Mouse (Mus musculus) neural tube, embryonic 15.5 days (tissue): ENCODE measurements around the gene A2m. TPM values are rescaled to one million over a fixed set of nuclear protein-coding genes. Genes with fewer than 3 reads are reported as not detected.
A peak's percentile ranks its signal among the peaks of the same experiment; 100 is the strongest.

Source experiments
- ATAC-seq: fragments of 200-750 bp; cut with Nextera tagmentation; 2 replicates; pipeline ENCODE4 v1.8.0; 2017; ENCODE audit warnings: mild to moderate bottlenecking, moderate TSS enrichment, moderate library complexity; ENCODE audit not compliant: low FRiP score
- H3K27ac ChIP-seq: fragments of 300-500 bp; sonication (generic); replicated peaks from 2 replicates; pipeline ENCODE4 v1.5.1; 2015; ENCODE audit warnings: mild to moderate bottlenecking, inconsistent platforms
- H3K27me3 ChIP-seq: fragments of 300-500 bp; sonication (generic); replicated peaks from 2 replicates; pipeline ENCODE4 v1.6.1; 2015; ENCODE audit warnings: inconsistent platforms
- H3K36me3 ChIP-seq: fragments of 300-500 bp; sonication (generic); 2 replicates; pipeline ENCODE4 v1.6.1; 2015; ENCODE audit warnings: inconsistent platforms
- H3K4me1 ChIP-seq: fragments of 300-500 bp; sonication (generic); 2 replicates; pipeline ENCODE4 v1.6.1; 2015; ENCODE audit warnings: inconsistent platforms
- H3K4me2 ChIP-seq: fragments of 300-500 bp; sonication (generic); 2 replicates; pipeline ENCODE4 v1.6.1; 2015; ENCODE audit warnings: inconsistent platforms, mild to moderate bottlenecking, moderate library complexity
- H3K4me3 ChIP-seq: fragments of 300-500 bp; sonication (generic); replicated peaks from 2 replicates; pipeline ENCODE4 v1.5.1; 2015; ENCODE audit warnings: mild to moderate bottlenecking, inconsistent platforms
- H3K9ac ChIP-seq: fragments of 300-500 bp; sonication (generic); replicated peaks from 2 replicates; pipeline ENCODE4 v1.6.1; 2015; ENCODE audit warnings: mild to moderate bottlenecking, inconsistent platforms
- H3K9me3 ChIP-seq: fragments of 300-500 bp; sonication (generic); replicated peaks from 2 replicates; pipeline ENCODE4 v1.6.1; 2016; ENCODE audit warnings: inconsistent platforms
- WGBS: fragments of 180-500 bp; shearing (Covaris S2); methylation state at CpG from one replicate; pipeline ENCODE4 v1.1.7; 2015; ENCODE audit warnings: mixed read lengths; 5-methylcytosine and 5-hydroxymethylcytosine counted together
- polyA plus RNA-seq: library from polyadenylated mRNA; unstranded; fragments of >200 nt; fragmentation: Nextera tagmentation; extraction: Ambion mirVana; gene quantifications from 2 replicates; pipeline ENCODE4 v1.2.1, GENCODE M21; 2015

Gene A2m
- polyA plus RNA-seq, result 12.8 and 14.2 TPM in 2 replicates

DNA sequence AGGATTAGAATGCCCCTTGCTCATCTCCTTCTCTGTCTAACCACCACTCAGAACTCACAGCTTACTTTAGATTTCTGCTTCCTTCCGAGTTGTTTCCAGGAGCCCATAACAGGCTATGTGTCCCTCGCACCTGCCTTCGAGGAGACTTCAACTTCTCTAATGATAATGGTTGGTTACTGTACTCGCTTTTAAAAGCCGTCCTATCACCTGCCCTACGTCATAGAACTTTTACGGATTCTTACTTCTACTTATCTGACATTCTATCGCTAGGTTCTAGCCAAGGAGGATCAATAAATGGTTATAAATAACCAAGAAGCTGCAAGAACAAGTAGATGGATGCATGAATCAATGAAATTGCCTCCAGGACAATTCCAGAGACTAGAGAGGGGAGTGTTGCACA lies at the start of gene A2m:
A2m (plus strand) TSS at position 301 of the 400 bp plus-strand sequence.
- Histone ChIP-seq H3K36me3 (no peaks in the 10 kb centered on the region), H3K4me1 (peaks cover 7% of the 10 kb centered on the region; the same call in 1 of the 2 replicates), H3K4me2 (peak within 1 kb of the TSS; percentile 53), H3K4me3 (peak within 1 kb of the TSS; percentile 25), H3K27me3 (no peaks in the 10 kb centered on the region), H3K9me3 (no peaks in the 10 kb centered on the region), H3K27ac (no peak within 1 kb of the TSS), H3K9ac (no peak within 1 kb of the TSS)
- ATAC-seq, result no peak
- WGBS, result 89% methylated on average over 8 of the region's 8 CpGs

DNA sequence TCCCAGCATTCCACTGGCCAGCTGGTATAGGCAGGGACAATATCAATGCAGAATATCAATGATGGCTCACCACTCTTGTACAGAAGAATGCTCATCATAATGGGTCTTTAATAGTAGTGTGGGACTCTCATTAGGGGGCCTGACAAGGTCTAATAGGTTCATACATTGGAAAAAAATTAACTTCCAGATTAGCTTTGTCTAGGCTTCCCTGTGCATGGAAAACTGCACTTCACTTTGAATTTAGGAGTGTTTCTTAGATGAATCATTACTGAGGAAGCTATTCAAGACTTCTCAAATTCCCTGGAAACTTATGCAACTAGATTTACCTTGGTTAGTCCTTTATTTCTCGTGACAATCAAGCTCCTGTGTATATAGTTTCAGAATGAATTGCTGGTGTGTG lies 45.0 kb upstream of the A2m start:
- H3K9me3 ChIP-seq, result no peaks in the 10 kb centered on the region
- ATAC-seq, result no peak
- WGBS, result 43% methylated on average over 1 of the region's 1 CpGs
- H3K4me3 ChIP-seq, result no peak overlapping the region
- no peak overlapping the region for H3K27ac ChIP-seq
- H3K4me1 ChIP-seq, result no peaks in the 10 kb centered on the region
- no peaks in the 10 kb centered on the region for H3K36me3 ChIP-seq
- H3K27me3 ChIP-seq, result no peaks in the 10 kb centered on the region
- no peak overlapping the region for H3K4me2 ChIP-seq
- H3K9ac ChIP-seq, result no peak overlapping the region

DNA sequence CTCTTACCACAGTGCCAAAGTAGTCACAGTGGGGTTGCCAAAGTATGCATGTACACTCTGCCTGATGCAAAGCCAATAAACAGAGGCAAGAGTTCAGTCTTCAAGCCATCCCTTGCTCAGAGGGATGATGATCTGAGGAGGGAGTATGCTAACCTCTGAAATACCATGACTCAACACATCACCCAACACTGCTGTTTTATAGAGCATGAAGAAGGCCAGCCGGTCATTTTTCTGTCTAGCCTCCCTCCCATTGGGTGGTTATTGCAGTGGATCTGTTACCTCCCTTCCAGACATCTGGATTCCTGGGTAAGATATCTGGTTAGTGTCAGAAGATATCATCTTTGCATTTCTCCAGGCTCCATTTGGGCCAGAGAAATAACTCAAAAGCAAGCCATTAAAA lies 34.2 kb upstream of the A2m start:
- Histone ChIP-seq H3K4me3 (no peak overlapping the region), H3K27me3 (no peaks in the 10 kb centered on the region), H3K9ac (no peak overlapping the region), H3K27ac (no peak overlapping the region), H3K36me3 (no peaks in the 10 kb centered on the region), H3K9me3 (no peaks in the 10 kb centered on the region), H3K4me2 (no peak overlapping the region), H3K4me1 (no peaks in the 10 kb centered on the region)
- no peak for ATAC-seq
- WGBS, result 71% methylated on average over 1 of the region's 1 CpGs

DNA sequence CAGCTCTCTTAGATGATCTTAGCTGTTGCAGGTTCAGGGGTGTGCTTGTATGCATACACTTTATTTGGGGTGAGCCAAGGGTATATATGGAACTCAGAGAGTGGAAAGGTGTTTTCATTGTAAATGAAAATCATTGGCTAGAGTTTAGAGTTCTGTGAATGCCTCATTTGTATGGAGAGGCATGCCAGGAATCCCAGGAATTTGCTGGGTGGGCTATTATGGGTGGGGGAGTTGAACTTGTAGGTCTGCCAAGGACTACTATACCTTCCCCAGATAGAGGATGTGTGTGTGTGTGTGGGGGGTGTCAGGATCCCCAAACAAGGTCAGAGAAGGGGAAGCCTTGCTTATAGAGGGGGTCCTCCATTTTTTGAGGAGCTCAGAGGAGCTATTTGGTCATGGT lies 27.3 kb upstream of the A2m start:
- Histone ChIP-seq H3K4me2 (no peak overlapping the region), H3K4me1 (no peaks in the 10 kb centered on the region), H3K36me3 (no peaks in the 10 kb centered on the region), H3K9ac (no peak overlapping the region), H3K27ac (no peak overlapping the region), H3K4me3 (no peak overlapping the region), H3K27me3 (no peaks in the 10 kb centered on the region), H3K9me3 (no peaks in the 10 kb centered on the region)
- ATAC-seq, result no peak

DNA sequence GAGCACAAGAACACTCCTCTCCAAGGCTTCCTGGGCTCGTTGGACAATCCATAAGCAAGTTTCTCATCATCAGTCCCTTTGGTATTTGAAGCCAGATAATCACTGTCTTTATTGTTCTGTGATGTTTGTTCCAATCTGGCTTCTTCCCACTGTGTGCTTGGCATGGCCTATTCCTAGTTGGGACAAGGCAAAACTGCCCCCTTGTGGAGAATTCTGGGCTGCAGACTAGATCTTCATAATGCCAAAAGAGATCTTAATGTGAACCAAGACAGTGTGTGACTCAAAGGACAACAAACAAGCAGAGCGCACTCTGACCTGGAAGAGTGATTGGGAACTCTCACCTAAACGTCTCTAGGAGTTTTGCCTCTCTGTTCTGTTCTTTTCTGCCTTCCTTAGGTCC lies 23.4 kb upstream of the A2m start:
- no peak overlapping the region for H3K4me2 ChIP-seq
- no peaks in the 10 kb centered on the region for H3K27me3 ChIP-seq
- no peaks in the 10 kb centered on the region for H3K4me1 ChIP-seq
- no peak overlapping the region for H3K9ac ChIP-seq
- H3K36me3 ChIP-seq, result no peaks in the 10 kb centered on the region
- no peak overlapping the region for H3K4me3 ChIP-seq
- no peaks in the 10 kb centered on the region for H3K9me3 ChIP-seq
- no peak overlapping the region for H3K27ac ChIP-seq
- 48% methylated on average over 3 of the region's 3 CpGs for WGBS
- no peak for ATAC-seq

DNA sequence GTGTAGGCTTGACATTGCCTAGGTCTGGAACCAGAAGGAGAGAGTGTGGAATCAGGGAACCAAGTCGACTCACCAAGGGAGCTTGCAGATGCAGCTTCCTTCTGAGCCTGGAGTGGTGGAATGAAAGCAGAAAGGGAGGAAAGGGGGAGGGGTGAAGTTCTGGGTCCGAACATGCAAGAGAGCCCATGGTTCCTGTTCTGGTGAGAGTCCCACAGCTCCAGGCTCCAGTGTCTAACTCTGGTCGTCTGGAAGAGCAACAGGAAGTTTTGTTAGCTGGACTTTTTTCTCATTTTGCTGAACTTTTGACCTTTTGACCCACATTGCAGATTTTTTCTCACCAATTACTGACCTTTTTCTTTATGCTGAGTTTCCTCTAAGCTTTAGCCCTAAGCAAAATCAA lies 17.7 kb upstream of the A2m start:
- 35% methylated on average over 3 of the region's 3 CpGs for WGBS
- no peak overlapping the region for H3K4me2 ChIP-seq
- H3K9me3 ChIP-seq, result no peaks in the 10 kb centered on the region
- no peaks in the 10 kb centered on the region for H3K4me1 ChIP-seq
- H3K9ac ChIP-seq, result no peak overlapping the region
- no peaks in the 10 kb centered on the region for H3K27me3 ChIP-seq
- H3K4me3 ChIP-seq, result no peak overlapping the region
- H3K36me3 ChIP-seq, result no peaks in the 10 kb centered on the region
- no peak overlapping the region for H3K27ac ChIP-seq
- no peak for ATAC-seq

DNA sequence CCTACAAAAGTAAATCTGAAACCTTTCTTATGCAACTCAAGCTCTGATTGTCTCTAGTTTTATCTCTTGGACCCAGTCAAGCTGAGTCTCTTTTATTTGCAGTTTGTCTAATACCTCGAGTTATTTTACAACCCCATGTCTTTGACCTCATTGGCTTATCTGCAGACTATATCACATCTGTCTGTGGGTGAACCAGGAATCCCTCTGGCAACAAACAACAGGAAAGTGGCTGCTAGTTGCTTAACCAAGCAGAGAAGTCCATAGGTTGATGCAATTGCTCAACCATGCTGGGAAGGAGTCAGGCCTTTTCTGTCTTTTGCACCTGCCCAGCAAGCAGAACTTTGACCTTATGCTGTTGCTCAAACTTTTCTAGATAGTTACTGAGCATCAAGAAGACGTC lies 12.7 kb upstream of the A2m start:
- Histone ChIP-seq H3K27ac (no peak overlapping the region), H3K9me3 (no peaks in the 10 kb centered on the region), H3K36me3 (no peaks in the 10 kb centered on the region), H3K4me1 (no peaks in the 10 kb centered on the region), H3K9ac (no peak overlapping the region), H3K27me3 (no peaks in the 10 kb centered on the region), H3K4me2 (no peak overlapping the region), H3K4me3 (no peak overlapping the region)
- 79% methylated on average over 2 of the region's 2 CpGs for WGBS
- no peak for ATAC-seq

DNA sequence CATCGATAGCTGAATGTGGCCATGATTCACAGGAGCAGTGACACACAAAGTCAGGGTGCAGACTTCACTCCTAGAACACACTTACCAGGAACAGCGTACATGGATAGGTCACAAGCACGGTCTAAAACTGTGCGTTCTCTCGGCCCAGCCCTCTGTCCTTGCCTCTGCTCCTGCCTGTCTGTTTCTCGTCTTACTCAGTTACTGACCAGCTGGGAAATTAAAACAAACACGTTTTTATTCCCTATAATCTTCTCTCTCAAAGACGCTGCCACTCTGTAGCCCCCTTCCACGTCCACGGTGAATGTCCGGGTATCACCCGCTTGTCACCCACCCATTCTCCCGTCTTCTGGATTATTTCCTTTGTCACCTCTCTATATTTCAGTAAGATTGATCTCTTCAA lies 656 bp upstream of the A2m start:
- H3K27me3 ChIP-seq, result no peaks in the 10 kb centered on the region
- H3K9me3 ChIP-seq, result no peaks in the 10 kb centered on the region
- H3K36me3 ChIP-seq, result no peaks in the 10 kb centered on the region
- 87% methylated on average over 13 of the region's 13 CpGs for WGBS
- H3K9ac ChIP-seq, result no peak overlapping the region
- peaks cover 7% of the 10 kb centered on the region; the same call in 1 of the 2 replicates for H3K4me1 ChIP-seq
- no peak for ATAC-seq
- H3K4me2 ChIP-seq, result no peak overlapping the region
- no peak overlapping the region for H3K4me3 ChIP-seq
- no peak overlapping the region for H3K27ac ChIP-seq

DNA sequence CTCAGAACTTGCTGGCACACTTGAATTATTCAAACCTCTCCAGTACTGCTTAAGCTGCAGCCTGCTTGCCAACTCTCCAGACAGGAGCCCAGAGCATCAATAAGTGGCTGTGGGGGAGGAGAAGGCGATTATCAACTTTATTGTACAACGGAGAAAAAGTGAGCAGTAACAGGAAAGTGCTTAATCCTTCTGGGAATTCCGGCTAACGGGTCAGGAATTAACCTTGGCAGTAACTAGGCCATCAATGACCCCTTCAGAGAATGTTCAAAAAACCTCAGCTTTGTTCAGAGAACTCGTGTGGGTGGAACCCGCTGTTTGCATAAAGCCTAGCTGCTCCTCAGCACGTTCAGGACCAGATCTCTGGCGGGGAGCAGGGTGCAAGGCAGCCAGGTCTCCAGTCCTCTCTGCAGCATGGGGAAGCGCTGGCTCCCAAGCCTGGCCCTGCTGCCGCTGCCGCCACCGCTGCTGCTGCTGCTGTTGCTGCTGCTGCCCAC lies 749 bp downstream of the A2m start:
- 5% methylated on average over 12 of the region's 12 CpGs for WGBS

DNA sequence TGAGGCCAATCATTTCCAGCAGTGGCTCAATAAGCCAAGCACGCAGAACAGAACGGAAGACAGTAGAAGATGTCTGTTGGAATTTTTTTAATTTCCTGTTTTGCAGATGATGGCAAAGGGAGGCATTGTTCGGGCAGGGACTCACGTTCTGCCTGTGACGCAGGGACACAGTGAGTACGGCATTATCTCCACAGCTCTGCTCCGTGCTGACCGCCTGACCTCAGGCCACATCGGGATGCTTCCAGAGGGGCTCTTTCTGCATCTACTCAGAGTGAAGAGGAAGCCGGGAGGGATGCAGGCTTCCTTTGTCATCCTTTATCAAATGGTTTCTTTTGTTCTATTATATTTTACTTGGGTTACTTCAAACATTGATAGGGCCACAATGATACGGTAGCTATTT lies 13.3 kb downstream of the A2m start:
- H3K36me3 ChIP-seq, result no peaks in the 10 kb centered on the region
- H3K9me3 ChIP-seq, result no peaks in the 10 kb centered on the region
- H3K4me1 ChIP-seq, result no peaks in the 10 kb centered on the region
- H3K27ac ChIP-seq, result no peak overlapping the region
- no peak overlapping the region for H3K9ac ChIP-seq
- no peak overlapping the region for H3K4me2 ChIP-seq
- ATAC-seq, result no peak
- H3K27me3 ChIP-seq, result no peaks in the 10 kb centered on the region
- WGBS, result 86% methylated on average over 11 of the region's 11 CpGs
- no peak overlapping the region for H3K4me3 ChIP-seq

More for the DNA sequence above, 749 bp downstream of the A2m start:
- Histone ChIP-seq H3K27ac (no peak overlapping the region), H3K4me2 (peak overlapping the region; percentile 53), H3K9me3 (no peaks in the 10 kb centered on the region), H3K36me3 (no peaks in the 10 kb centered on the region), H3K4me3 (peak overlapping the region; percentile 25), H3K9ac (no peak overlapping the region), H3K4me1 (peaks cover 7% of the 10 kb centered on the region; the same call in 1 of the 2 replicates), H3K27me3 (no peaks in the 10 kb centered on the region)
- peak; percentile 78 for ATAC-seq

Other genes starting within 250 kb of the A2m start
- 14.6 and 18.7 TPM in 2 replicates for gene Iqsec3, start 161.7 kb upstream of the A2m start, polyA plus RNA-seq
- gene Gm7298, start 97.6 kb downstream of the A2m start, polyA plus RNA-seq, result 0.09 and 0.13 TPM in 2 replicates
- gene Mug1, start 203.2 kb downstream of the A2m start, polyA plus RNA-seq, result 0.13 TPM in 1 of 2 replicates, not detected in the other